Mouse (Mus musculus) cortical plate, adult 2 months (tissue): ENCODE data around the gene Tnr.

Experiments used
- CTCF ChIP-seq: fragments of 200-500 bp; IDR thresholded peaks from 2 replicates; pipeline ENCODE4 v1.5.1; 2011; ENCODE audit warnings: mild to moderate bottlenecking, control low read depth, low read length; ENCODE audit not compliant: insufficient read depth; ENCODE audit errors: extremely low read depth
- POLR2A ChIP-seq: fragments of 200-500 bp; IDR thresholded peaks from 2 replicates; pipeline ENCODE4 v1.6.1; 2011; ENCODE audit warnings: mild to moderate bottlenecking, low read length, control low read depth; ENCODE audit not compliant: insufficient read depth; ENCODE audit errors: extremely low read depth

- TF ChIP-seq CTCF (no peak), POLR2A (no peak)
Measured at GRCm38 (mm10) chr1:159704925-159705324, 181.4 kb downstream of the Tnr start.
